Mouse (Mus musculus): Measurements from ENCODE around the gene Kirrel.

DNA sequence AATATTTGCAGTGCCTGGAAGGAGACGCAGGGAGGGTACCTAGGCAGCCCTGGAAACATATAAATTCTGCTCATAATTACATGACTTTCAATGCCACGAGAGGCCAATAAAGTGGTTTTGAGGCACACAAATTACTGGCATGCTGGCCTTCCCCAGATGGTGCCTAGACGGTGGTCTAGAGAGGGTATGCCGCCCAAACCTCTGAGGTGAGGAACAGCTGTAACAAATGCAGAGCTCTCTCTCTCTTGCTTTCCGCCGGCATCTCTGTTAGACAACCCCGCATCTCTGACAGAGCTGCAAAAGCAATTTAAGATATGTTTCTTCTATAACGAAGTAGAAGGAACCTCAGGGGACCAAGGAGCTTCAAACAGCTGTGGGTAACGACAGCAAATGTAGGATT, 56.3 kb downstream of the Kirrel start:
- TF ChIP-seq CTCF (conservative IDR thresholded peaks at IDR 0.05; ENCODE audit: insufficient read depth, insufficient read length, low read depth, low read length) = no peak
- no peak for TF ChIP-seq POLR2A (IDR thresholded peaks at IDR 0.05; ENCODE audit: low read depth, low read length)

Measured in kidney, adult 2 months (tissue).